In genomic region chr6:83399790-83400189, GRCm38 (mm10) we compare ENCODE assay signal across 24 mouse cellular contexts. TPM values are rescaled to one million over a fixed set of nuclear protein-coding genes. Genes with fewer than 3 reads are reported as not detected.
DNase-seq lines count a peak whose midpoint lies in the region; ATAC-seq and TF ChIP-seq lines count a peak whose summit lies in the region.
"Had no signal": no experiment of that assay in that cellular context is flagged by ENCODE, and none has a peak within 500 bp of the region (broad histone marks: within the 10 kb centered on the region; RNA-seq: fewer than 3 reads in every experiment).

No protein-coding gene starts in this region.

- H3K4me2 ChIP-seq in embryonic facial prominence, embryonic 13.5 days = no peak overlapping the region
- H3K4me2 ChIP-seq in liver, embryonic 13.5 days = no peak overlapping the region
- H3K4me2 ChIP-seq in liver, postnatal 0 days (ENCODE audit: low read depth, low read length) = no peak overlapping the region
- H3K4me2 ChIP-seq in stomach, postnatal 0 days (replicated peaks; ENCODE audit: low read depth) = no peak overlapping the region
- H3K4me2 ChIP-seq: embryonic facial prominence, embryonic 12.5 days; heart, embryonic 12.5 days; heart, embryonic 15.5 days; hindbrain, embryonic 15.5 days had no signal

- no peaks in the 10 kb centered on the region for H3K9me3 ChIP-seq in embryonic facial prominence, embryonic 13.5 days
- no peaks in the 10 kb centered on the region for H3K9me3 ChIP-seq in embryonic facial prominence, embryonic 10.5 days
- H3K9me3 ChIP-seq in liver, embryonic 13.5 days (replicated peaks) = no peaks in the 10 kb centered on the region
- no peaks in the 10 kb centered on the region for H3K9me3 ChIP-seq in liver, postnatal 0 days (ENCODE audit: low read length)
- H3K9me3 ChIP-seq in stomach, postnatal 0 days (ENCODE audit: control insufficient read depth, low read length) = no peaks in the 10 kb centered on the region
- H3K9me3 ChIP-seq: embryonic facial prominence, embryonic 12.5 days; heart, embryonic 12.5 days; heart, embryonic 15.5 days; hindbrain, embryonic 15.5 days had no signal

- H3K4me1 ChIP-seq in embryonic facial prominence, embryonic 13.5 days = peaks cover 3% of the 10 kb centered on the region; the same call in 1 of the 2 replicates
- no peaks in the 10 kb centered on the region for H3K4me1 ChIP-seq in embryonic facial prominence, embryonic 10.5 days
- peaks cover 42% of the 10 kb centered on the region for H3K4me1 ChIP-seq in liver, embryonic 13.5 days (replicated peaks)
- H3K4me1 ChIP-seq in liver, postnatal 0 days (ENCODE audit: insufficient read depth) = no peaks in the 10 kb centered on the region
- no peaks in the 10 kb centered on the region for H3K4me1 ChIP-seq in stomach, postnatal 0 days (replicated peaks; ENCODE audit: control insufficient read depth, insufficient read depth)
- H3K4me1 ChIP-seq: heart, embryonic 12.5 days; heart, embryonic 15.5 days had no signal

- no peak for DNase-seq in embryonic facial prominence, embryonic 10.5 days (ENCODE audit: low spot score)
- DNase-seq in liver, embryonic 13.5 days = no peak
- DNase-seq in liver, postnatal 0 days = no peak
- DNase-seq in lung, postnatal 36 days = peak; percentile 32
- DNase-seq in lung, postnatal 14 days = no peak
- DNase-seq in stomach, postnatal 0 days (ENCODE audit: low spot score) = peak; percentile 39
- DNase-seq: adrenal gland, adult 8-10 months; adrenal gland, postnatal 25 days; cerebellum, adult 11-12 months; cerebellum, adult 9-10 months; cerebellum, postnatal 14 days; forebrain, postnatal 0 days; gastrocnemius, postnatal 25 days; heart, adult 18-20 months; heart, postnatal 14 days; heart, postnatal 4 days had no signal

- peaks cover 94% of the 10 kb centered on the region for H3K36me3 ChIP-seq in embryonic facial prominence, embryonic 13.5 days
- peaks cover 100% of the 10 kb centered on the region for H3K36me3 ChIP-seq in embryonic facial prominence, embryonic 10.5 days (replicated peaks)
- peaks cover 91% of the 10 kb centered on the region for H3K36me3 ChIP-seq in liver, embryonic 13.5 days
- peaks cover 71% of the 10 kb centered on the region for H3K36me3 ChIP-seq in liver, postnatal 0 days (replicated peaks; ENCODE audit: insufficient read depth, low read length)
- peaks cover 27% of the 10 kb centered on the region for H3K36me3 ChIP-seq in stomach, postnatal 0 days (ENCODE audit: control insufficient read depth, insufficient read depth, low read length)

- H3K27me3 ChIP-seq in embryonic facial prominence, embryonic 13.5 days = no peaks in the 10 kb centered on the region
- no peaks in the 10 kb centered on the region for H3K27me3 ChIP-seq in embryonic facial prominence, embryonic 10.5 days (replicated peaks; ENCODE audit: low read depth, poor library complexity, severe bottlenecking)
- no peaks in the 10 kb centered on the region for H3K27me3 ChIP-seq in liver, embryonic 13.5 days
- H3K27me3 ChIP-seq in liver, postnatal 0 days (ENCODE audit: insufficient read depth, low read length) = no peaks in the 10 kb centered on the region
- no peaks in the 10 kb centered on the region for H3K27me3 ChIP-seq in stomach, postnatal 0 days (ENCODE audit: control insufficient read depth, insufficient read depth, low read length)
- H3K27me3 ChIP-seq: embryonic facial prominence, embryonic 12.5 days; heart, embryonic 12.5 days; heart, embryonic 15.5 days; hindbrain, embryonic 15.5 days had no signal

- no peak overlapping the region for H3K4me3 ChIP-seq in embryonic facial prominence, embryonic 13.5 days
- H3K4me3 ChIP-seq in embryonic facial prominence, embryonic 10.5 days = no peak overlapping the region
- no peak overlapping the region for H3K4me3 ChIP-seq in liver, embryonic 13.5 days (replicated peaks)
- H3K4me3 ChIP-seq in liver, postnatal 0 days (ENCODE audit: low read depth, low read length) = no peak overlapping the region
- no peak overlapping the region for H3K4me3 ChIP-seq in stomach, postnatal 0 days (ENCODE audit: low read depth, low read length)
- H3K4me3 ChIP-seq: embryonic facial prominence, embryonic 12.5 days; heart, embryonic 12.5 days; heart, embryonic 15.5 days; hindbrain, embryonic 15.5 days had no signal

- H3K9ac ChIP-seq in embryonic facial prominence, embryonic 13.5 days = no peak overlapping the region
- H3K9ac ChIP-seq in liver, embryonic 13.5 days = no peak overlapping the region
- no peak overlapping the region for H3K9ac ChIP-seq in liver, postnatal 0 days (replicated peaks)
- H3K9ac ChIP-seq in stomach, postnatal 0 days (ENCODE audit: low read length) = no peak overlapping the region
- H3K9ac ChIP-seq: embryonic facial prominence, embryonic 12.5 days; forebrain, postnatal 0 days; heart, embryonic 12.5 days; heart, embryonic 15.5 days; hindbrain, embryonic 15.5 days had no signal

- TF ChIP-seq CTCF in liver, postnatal 0 days (IDR thresholded peaks at IDR 0.05; ENCODE audit: low read depth) = no peak
- no peak for TF ChIP-seq CTCF in stomach, postnatal 0 days (IDR thresholded peaks at IDR 0.05; ENCODE audit: low read depth)

- TF ChIP-seq EP300 in liver, postnatal 0 days (IDR thresholded peaks at IDR 0.05; ENCODE audit: low read depth) = no peak
- no peak for TF ChIP-seq EP300 in stomach, postnatal 0 days (optimal IDR thresholded peaks at IDR 0.05)

- ATAC-seq in embryonic facial prominence, embryonic 13.5 days (ENCODE audit: insufficient number of reproducible peaks, insufficient read depth, low FRiP score, low TSS enrichment, low read depth) = no peak
- ATAC-seq in liver, embryonic 13.5 days (ENCODE audit: low read depth) = no peak
- ATAC-seq in liver, postnatal 0 days = no peak
- peak; percentile 74 for ATAC-seq in stomach, postnatal 0 days (ENCODE audit: low FRiP score, low TSS enrichment)
- no peak for ATAC-seq in megakaryocyte progenitor cell, adult 5-6 weeks (replicated peaks; ENCODE audit: poor library complexity)
- ATAC-seq: activated CD4-positive, CD25-positive, alpha-beta regulatory T cell, adult 4 months; forebrain, embryonic 14.5 days; forebrain, postnatal 0 days had no signal

- H3K27ac ChIP-seq in embryonic facial prominence, embryonic 13.5 days = peak overlapping the region; percentile 33; the same call in 1 of the 2 replicates
- H3K27ac ChIP-seq in embryonic facial prominence, embryonic 10.5 days (replicated peaks) = no peak overlapping the region
- H3K27ac ChIP-seq in liver, embryonic 13.5 days = peak overlapping the region; percentile 25
- H3K27ac ChIP-seq in liver, postnatal 0 days (ENCODE audit: low read depth) = no peak overlapping the region
- H3K27ac ChIP-seq in stomach, postnatal 0 days (replicated peaks) = peak overlapping the region; percentile 40; the same call in 1 of the 2 replicates
- H3K27ac ChIP-seq: embryonic facial prominence, embryonic 12.5 days; heart, embryonic 15.5 days; hindbrain, embryonic 15.5 days had no signal

- WGBS in embryonic facial prominence, embryonic 13.5 days = 76% methylated on average over 3 of the region's 3 CpGs
- WGBS in embryonic facial prominence, embryonic 10.5 days = 89% methylated on average over 3 of the region's 3 CpGs
- WGBS in liver, embryonic 13.5 days (ENCODE audit: insufficient replicate concordance) = 70% methylated on average over 3 of the region's 3 CpGs
- 71% methylated on average over 3 of the region's 3 CpGs for WGBS in liver, postnatal 0 days (ENCODE audit: insufficient replicate concordance)
- 51% methylated on average over 3 of the region's 3 CpGs for WGBS in stomach, postnatal 0 days

RNA-seq across cellular contexts. Expression of gene Bola3, which starts 50.8 kb away (rescaled TPM):
- 115 and 121 TPM in 2 replicates for polyA plus RNA-seq in embryonic facial prominence, embryonic 13.5 days (2015; fragmentation: Nextera tagmentation; extraction: Ambion mirVana)
- 149 and 153 TPM in 2 replicates for polyA plus RNA-seq in embryonic facial prominence, embryonic 10.5 days (2016; fragmentation: Nextera tagmentation; extraction: Ambion mirVana)
- polyA plus RNA-seq in liver, embryonic 13.5 days (2015; fragmentation: Nextera tagmentation; extraction: Ambion mirVana) = 329 and 343 TPM in 2 replicates
- 277 and 286 TPM in 2 replicates for polyA plus RNA-seq in liver, postnatal 0 days (2015; fragmentation: Nextera tagmentation; extraction: Ambion mirVana)
- 156 and 162 TPM in 2 replicates for polyA plus RNA-seq in stomach, postnatal 0 days (2015; fragmentation: Nextera tagmentation; extraction: Ambion mirVana)
- 81.1 and 95.2 TPM in 2 replicates for total RNA-seq in megakaryocyte progenitor cell, adult 5-6 weeks (2015)
- 62.6 and 70.8 TPM in 2 replicates for total RNA-seq in megakaryocyte progenitor cell, adult 5-6 weeks (2017)

RNA-seq across cellular contexts. Expression of gene Tet3, which starts 59.1 kb away (rescaled TPM):
- 47.0 and 59.6 TPM in 2 replicates for polyA plus RNA-seq in embryonic facial prominence, embryonic 13.5 days (2015; fragmentation: Nextera tagmentation; extraction: Ambion mirVana)
- 45.1 and 50.0 TPM in 2 replicates for polyA plus RNA-seq in embryonic facial prominence, embryonic 10.5 days (2016; fragmentation: Nextera tagmentation; extraction: Ambion mirVana)
- polyA plus RNA-seq in liver, embryonic 13.5 days (2015; fragmentation: Nextera tagmentation; extraction: Ambion mirVana) = 10.4 and 13.3 TPM in 2 replicates
- 7.9 and 8.5 TPM in 2 replicates for polyA plus RNA-seq in liver, postnatal 0 days (2015; fragmentation: Nextera tagmentation; extraction: Ambion mirVana)
- polyA plus RNA-seq in stomach, postnatal 0 days (2015; fragmentation: Nextera tagmentation; extraction: Ambion mirVana) = 21.4 and 22.7 TPM in 2 replicates
- 27.9 and 29.6 TPM in 2 replicates for total RNA-seq in megakaryocyte progenitor cell, adult 5-6 weeks (2015)
- 12.2 and 14.5 TPM in 2 replicates for total RNA-seq in megakaryocyte progenitor cell, adult 5-6 weeks (2017)

Comparison
In these comparisons a context has a peak if more than half of its experiments do, and no peak if none do; other contexts are left out.
1. H3K27ac ChIP-seq: peak in embryonic facial prominence, embryonic 13.5 days (single experiment), liver, embryonic 13.5 days (single experiment) and stomach, postnatal 0 days (single experiment); none in embryonic facial prominence, embryonic 10.5 days (single experiment) and liver, postnatal 0 days (single experiment).
2. DNase-seq: peak in lung, postnatal 36 days (single experiment) and stomach, postnatal 0 days (single experiment); none in embryonic facial prominence, embryonic 10.5 days (single experiment), liver, embryonic 13.5 days (single experiment), liver, postnatal 0 days (single experiment) and lung, postnatal 14 days (single experiment).